Mouse (Mus musculus): ENCODE results near the gene Podxl2. TPM values are rescaled to one million over a fixed set of nuclear protein-coding genes. Genes with fewer than 3 reads are reported as not detected.
A peak's percentile ranks its signal among the peaks of the same experiment; 100 is the strongest.

Podxl2 gene
- total RNA-seq, 2 experiments from 2014 or later = 173 to 180 TPM

GRCm38 (mm10) chr6:88811880-88812400 is 62.9 kb downstream of the Podxl2 start:
- DNase-seq (ENCODE audit: low spot score in 2 of 2) = no peak
- intact Hi-C loops (cut with DNase I) = loop anchor here (2.0 to 5.0 kb wide), 2 partner anchors 19 to 80 kb away; no protein-coding TSS in a partner anchor

- DNase-seq (ENCODE audit: low spot score in 2 of 2) = peak in 1 of 2 experiments; percentile 80
- intact Hi-C loops (cut with DNase I) = loop anchor here (2.0 to 5.0 kb wide), 2 partner anchors 19 to 79 kb away; no protein-coding TSS in a partner anchor
Observed at GRCm38 (mm10) chr6:88811396-88811795, 63.4 kb downstream of the Podxl2 start.

- intact Hi-C loops (cut with DNase I) = loop anchor here (2.0 to 5.0 kb wide), 2 partner anchors 17 to 78 kb away; no protein-coding TSS in a partner anchor
- DNase-seq (ENCODE audit: low spot score in 2 of 2) = no peak
Observed at GRCm38 (mm10) chr6:88810291-88810690, 64.6 kb downstream of the Podxl2 start.

- peak in 1 of 2 experiments; percentile 59 for DNase-seq (ENCODE audit: low spot score in 2 of 2)
- intact Hi-C loops (cut with DNase I) = loop anchor here (2.0 to 5.0 kb wide), 2 partner anchors 17 to 77 kb away; no protein-coding TSS in a partner anchor
Observed at GRCm38 (mm10) chr6:88809091-88810037, 65.5 kb downstream of the Podxl2 start.

- no peak for DNase-seq (ENCODE audit: low spot score in 2 of 2)
- intact Hi-C loops (cut with DNase I) = no loop called here
Observed at GRCm38 (mm10) chr6:88804966-88805577, 69.8 kb downstream of the Podxl2 start.

- intact Hi-C loops (cut with DNase I) = no loop called here
- DNase-seq (ENCODE audit: low spot score in 2 of 2) = no peak
Observed at GRCm38 (mm10) chr6:88803957-88804695, 70.7 kb downstream of the Podxl2 start.

GRCm38 (mm10) chr6:88803051-88803450 is 71.8 kb downstream of the Podxl2 start:
- DNase-seq (ENCODE audit: low spot score in 2 of 2) = no peak
- intact Hi-C loops (cut with DNase I) = no loop called here

- no peak for DNase-seq (ENCODE audit: low spot score in 2 of 2)
- intact Hi-C loops (cut with DNase I) = no loop called here
Observed at GRCm38 (mm10) chr6:88800735-88801134, 74.1 kb downstream of the Podxl2 start.

- intact Hi-C loops (cut with DNase I) = no loop called here
Observed at GRCm38 (mm10) chr6:88800191-88800590, 74.7 kb downstream of the Podxl2 start.

GRCm38 (mm10) chr6:88794561-88794971 is 80.3 kb downstream of the Podxl2 start:
- DNase-seq (ENCODE audit: low spot score in 2 of 2) = no peak

More at GRCm38 (mm10) chr6:88800191-88800590, 74.7 kb downstream of the Podxl2 start:
- DNase-seq (ENCODE audit: low spot score in 2 of 2) = no peak

GRCm38 (mm10) chr6:88793872-88794271 is 81.0 kb downstream of the Podxl2 start:
- peak in 1 of 2 experiments; percentile 77 for DNase-seq (ENCODE audit: low spot score in 2 of 2)
- intact Hi-C loops (cut with DNase I) = loop anchor here (2.0 kb wide), 1 partner anchor 17 kb away; no protein-coding TSS in a partner anchor

More at GRCm38 (mm10) chr6:88794561-88794971, 80.3 kb downstream of the Podxl2 start:
- intact Hi-C loops (cut with DNase I) = no loop called here

GRCm38 (mm10) chr6:88793243-88793642 is 81.6 kb downstream of the Podxl2 start:
- intact Hi-C loops (cut with DNase I) = loop anchor here (2.0 kb wide), 1 partner anchor 18 kb away; no protein-coding TSS in a partner anchor
- no peak for DNase-seq (ENCODE audit: low spot score in 2 of 2)

Other genes with a start within 250 kb of the Podxl2 start
- gene Kbtbd12, start 237.1 kb downstream of the Podxl2 start, total RNA-seq (2021) = under 1 TPM; 0.23 to 0.55 TPM
- 100 to 1,000 TPM; 185 to 205 TPM for gene Mgll, start 150.6 kb downstream of the Podxl2 start, total RNA-seq (2021)
- 10 to 100 TPM; 34.8 to 35.3 TPM for gene Abtb1, start 33.1 kb downstream of the Podxl2 start, total RNA-seq (2021)
- 1 to 10 TPM; 3.2 to 4.9 TPM for gene Mcm2, start 23.7 kb upstream of the Podxl2 start, total RNA-seq (2021)
- 10 to 100 TPM; 39.2 to 46.8 TPM for gene Tpra1, start 27.2 kb upstream of the Podxl2 start, total RNA-seq (2021)

All from left cerebral cortex, postnatal 25 days (tissue).